Comparison of ENCODE assay signal across 9 mouse cellular contexts in genomic region chr14:120296231-120297006, GRCm38 (mm10). TPM values are rescaled to one million over a fixed set of nuclear protein-coding genes. Genes with fewer than 3 reads are reported as not detected.
A peak's percentile ranks its signal among the peaks of the same experiment; 100 is the strongest.
DNase-seq lines count a peak whose midpoint lies in the region; ATAC-seq and TF ChIP-seq lines count a peak whose summit lies in the region.
"Had no signal": no experiment of that assay in that cellular context is flagged by ENCODE, and none has a peak within 500 bp of the region (broad histone marks: within the 10 kb centered on the region; RNA-seq: fewer than 3 reads in every experiment).

No protein-coding gene starts in this region.

- peaks cover 15% of the 10 kb centered on the region for H3K4me1 ChIP-seq in liver, adult 2 months (ENCODE audit: control insufficient read depth, insufficient read depth, low read length)
- H3K4me1 ChIP-seq in liver, embryonic 12.5 days: peaks cover 49% of the 10 kb centered on the region
- H3K4me1 ChIP-seq in heart, embryonic 13.5 days: peaks cover 100% of the 10 kb centered on the region
- peaks cover 77% of the 10 kb centered on the region for H3K4me1 ChIP-seq in limb, embryonic 14.5 days (ENCODE audit: control insufficient read depth, insufficient read depth, low read length)
- H3K4me1 ChIP-seq in thymus, adult 2 months (replicated peaks; ENCODE audit: control insufficient read depth, insufficient read depth, low read length): peaks cover 38% of the 10 kb centered on the region

- no peak for DNase-seq in liver, adult 2 months (ENCODE audit: extremely low read depth, low read depth, low spot score)
- DNase-seq in adipocyte (ENCODE audit: low spot score): peak; percentile 81
- DNase-seq in limb, embryonic 14.5 days (ENCODE audit: low spot score): peak; percentile 63
- DNase-seq in thymus, adult 2 months: no peak
- DNase-seq in cerebellum, adult 11 months: no peak

- no peak overlapping the region for H3K4me3 ChIP-seq in liver, adult 2 months (ENCODE audit: insufficient read depth, low read depth, low read length)
- no peak overlapping the region for H3K4me3 ChIP-seq in liver, embryonic 12.5 days
- H3K4me3 ChIP-seq in heart, embryonic 13.5 days: peak overlapping the region; percentile 10; the same call in 1 of the 2 replicates
- 0 out of 2 replicates have a peak overlapping the region, but pooled peaks have one; percentile 9 for H3K4me3 ChIP-seq in limb, embryonic 14.5 days (replicated peaks; ENCODE audit: low read length)
- H3K4me3 ChIP-seq in thymus, adult 2 months (ENCODE audit: control insufficient read depth, insufficient read depth, low read length): no peak overlapping the region

- H3K36me3 ChIP-seq in liver, adult 2 months (ENCODE audit: control insufficient read depth, insufficient read depth, low read length): 0 out of 2 replicates have a peak, but pooled peaks cover 5% of the 10 kb centered on the region
- no peaks in the 10 kb centered on the region for H3K36me3 ChIP-seq in liver, embryonic 12.5 days
- 0 out of 2 replicates have a peak, but pooled peaks cover 5% of the 10 kb centered on the region for H3K36me3 ChIP-seq in heart, embryonic 13.5 days
- peaks cover 2% of the 10 kb centered on the region; the same call in 1 of the 2 replicates for H3K36me3 ChIP-seq in limb, embryonic 14.5 days (ENCODE audit: control insufficient read depth, insufficient read depth, low read length)
- H3K36me3 ChIP-seq in thymus, adult 2 months (ENCODE audit: control insufficient read depth, insufficient read depth, low read length): no peaks in the 10 kb centered on the region

- H3K79me2 ChIP-seq in liver, adult 2 months (ENCODE audit: control insufficient read depth, insufficient read depth, low read length): peaks cover 51% of the 10 kb centered on the region

- no peak overlapping the region for H3K9ac ChIP-seq in liver, adult 2 months (ENCODE audit: low read depth, low read length)
- no peak overlapping the region for H3K9ac ChIP-seq in liver, embryonic 12.5 days
- peak overlapping the region; percentile 72 for H3K9ac ChIP-seq in heart, embryonic 13.5 days
- 0 out of 2 replicates have a peak overlapping the region, but pooled peaks have one; percentile 28 for H3K9ac ChIP-seq in limb, embryonic 14.5 days (ENCODE audit: low read depth, low read length, severe bottlenecking)
- H3K9ac ChIP-seq: liver, embryonic 14.5 days had no signal

- ATAC-seq in liver, embryonic 12.5 days: no peak
- ATAC-seq in heart, embryonic 13.5 days (ENCODE audit: extremely low read depth, insufficient number of reproducible peaks, low FRiP score, low TSS enrichment): no peak
- peak; percentile 36; the same call in 1 of the 2 replicates for ATAC-seq in limb, embryonic 14.5 days (ENCODE audit: low FRiP score, low read depth)
- no peak for ATAC-seq in granulocyte monocyte progenitor cell, adult 5-6 weeks (replicated peaks; ENCODE audit: poor library complexity, severe bottlenecking)

- peak overlapping the region; percentile 25; the same call in 1 of the 2 replicates for H3K27ac ChIP-seq in liver, adult 2 months (replicated peaks; ENCODE audit: insufficient read depth, low read depth, low read length)
- no peak overlapping the region; the same call in 1 of the 2 replicates for H3K27ac ChIP-seq in liver, embryonic 12.5 days
- peak overlapping the region; percentile 94 for H3K27ac ChIP-seq in heart, embryonic 13.5 days (replicated peaks)
- H3K27ac ChIP-seq in limb, embryonic 14.5 days (replicated peaks; ENCODE audit: low read depth, low read length): peak overlapping the region; percentile 78
- no peak overlapping the region for H3K27ac ChIP-seq in thymus, adult 2 months (ENCODE audit: control insufficient read depth, insufficient read depth, low read length)
- H3K27ac ChIP-seq: liver, embryonic 14.5 days had no signal

- no peaks in the 10 kb centered on the region for H3K27me3 ChIP-seq in liver, adult 2 months (ENCODE audit: control insufficient read depth, insufficient read depth, low read length)
- no peaks in the 10 kb centered on the region for H3K27me3 ChIP-seq in liver, embryonic 12.5 days (replicated peaks)
- no peaks in the 10 kb centered on the region for H3K27me3 ChIP-seq in heart, embryonic 13.5 days (replicated peaks)
- H3K27me3 ChIP-seq in limb, embryonic 14.5 days (ENCODE audit: control insufficient read depth, insufficient read depth, low read length): no peaks in the 10 kb centered on the region
- H3K27me3 ChIP-seq in thymus, adult 2 months (ENCODE audit: control insufficient read depth, insufficient read depth, low read length): no peaks in the 10 kb centered on the region

- no peak overlapping the region for H3K4me2 ChIP-seq in liver, embryonic 12.5 days
- peak overlapping the region; percentile 51 for H3K4me2 ChIP-seq in heart, embryonic 13.5 days
- H3K4me2 ChIP-seq in limb, embryonic 14.5 days (replicated peaks; ENCODE audit: low read depth, low read length, severe bottlenecking): peak overlapping the region; percentile 38

- WGBS in liver, adult 2 months: 82% methylated on average over 17 of the region's 17 CpGs
- 70% methylated on average over 17 of the region's 17 CpGs for WGBS in liver, embryonic 12.5 days (ENCODE audit: insufficient replicate concordance)
- WGBS in heart, embryonic 13.5 days: 50% methylated on average over 17 of the region's 17 CpGs
- 43% methylated on average over 17 of the region's 17 CpGs for WGBS in limb, embryonic 14.5 days
- WGBS in thymus, adult 2 months: 88% methylated on average over 17 of the region's 17 CpGs

- no peaks in the 10 kb centered on the region for H3K9me3 ChIP-seq in liver, embryonic 12.5 days (replicated peaks)
- no peaks in the 10 kb centered on the region for H3K9me3 ChIP-seq in heart, embryonic 13.5 days
- H3K9me3 ChIP-seq in limb, embryonic 14.5 days (ENCODE audit: control insufficient read depth, low read length): no peaks in the 10 kb centered on the region

- no peak for TF ChIP-seq POLR2A in liver, adult 2 months (IDR thresholded peaks at IDR 0.05; ENCODE audit: extremely low read depth, insufficient read depth, low read length)
- TF ChIP-seq POLR2A in limb, embryonic 14.5 days (IDR thresholded peaks at IDR 0.05; ENCODE audit: borderline replicate concordance, extremely low read depth, insufficient read depth, insufficient read length): no peak
- no peak for TF ChIP-seq POLR2A in thymus, adult 2 months (IDR thresholded peaks at IDR 0.05; ENCODE audit: control insufficient read depth, extremely low read depth, insufficient read depth, low read length, poor library complexity)

- no peak for TF ChIP-seq CTCF in liver, adult 2 months (IDR thresholded peaks at IDR 0.05; ENCODE audit: low read depth, low read length)
- no peak for TF ChIP-seq CTCF in thymus, adult 2 months (IDR thresholded peaks at IDR 0.05; ENCODE audit: borderline replicate concordance, control insufficient read depth, extremely low read depth, insufficient read depth, low read length, poor library complexity)

RNA-seq across cellular contexts. Expression of gene Mbnl2, which starts 20.9 kb away (rescaled TPM):
- 32.2 and 35.2 TPM in 2 replicates for total RNA-seq in liver, adult 2 months (2014; rRNA removed)
- 16.4 and 17.5 TPM in 2 replicates for polyA plus RNA-seq in liver, adult 2 months (2012; rRNA removed)
- 19.3 and 20.2 TPM in 2 replicates for polyA plus RNA-seq in liver, embryonic 12.5 days (2016; fragmentation: Nextera tagmentation; extraction: Ambion mirVana)
- 88.9 and 92.5 TPM in 2 replicates for polyA plus RNA-seq in heart, embryonic 13.5 days (2015; fragmentation: Nextera tagmentation; extraction: Ambion mirVana)
- 109 and 116 TPM in 2 replicates for polyA plus RNA-seq in limb, embryonic 14.5 days (2012; rRNA removed)
- 160 and 161 TPM in 2 replicates for polyA plus RNA-seq in limb, embryonic 14.5 days (2014; fragmentation: Nextera tagmentation; extraction: Ambion mirVana)
- 58.9 and 64.4 TPM in 2 replicates for polyA plus RNA-seq in thymus, adult 2 months (2012; rRNA removed)
- 55.0 and 74.3 TPM in 2 replicates for total RNA-seq in granulocyte monocyte progenitor cell, adult 5-6 weeks (2014; fragmentation: Nextera tagmentation)
- 66.8 and 83.5 TPM in 2 replicates for total RNA-seq in granulocyte monocyte progenitor cell, adult 5-6 weeks (2017)

Comparison
In these comparisons a context has a peak if more than half of its experiments do, and no peak if none do; other contexts are left out.
1. H3K27ac ChIP-seq: peak in liver, adult 2 months (single experiment), heart, embryonic 13.5 days (single experiment) and limb, embryonic 14.5 days (single experiment); none in liver, embryonic 12.5 days (single experiment) and thymus, adult 2 months (single experiment).
2. DNase-seq: peak in adipocyte (single experiment) and limb, embryonic 14.5 days (single experiment); none in liver, adult 2 months (single experiment), thymus, adult 2 months (single experiment) and cerebellum, adult 11 months (single experiment).
3. H3K4me3 ChIP-seq: peak in heart, embryonic 13.5 days (single experiment) and limb, embryonic 14.5 days (single experiment); none in liver, adult 2 months (single experiment), liver, embryonic 12.5 days (single experiment) and thymus, adult 2 months (single experiment).
4. H3K9ac ChIP-seq: peak in heart, embryonic 13.5 days (single experiment) and limb, embryonic 14.5 days (single experiment); none in liver, adult 2 months (single experiment) and liver, embryonic 12.5 days (single experiment).